Mouse (Mus musculus): ENCODE data around the gene Mavs. TPM values are rescaled to one million over a fixed set of nuclear protein-coding genes. Genes with fewer than 3 reads are reported as not detected.

Gene Mavs
- polyA plus RNA-seq (2012; rRNA removed), result 22.2 and 25.7 TPM in 2 replicates

GRCm38 (mm10) chr2:131233307-131234126 is at the start of gene Mavs:
Gene Mavs, plus strand, starts transcription at chr2:131234063.

GRCm38 (mm10) chr2:131186771-131187601 is 46.9 kb upstream of the Mavs start, which contains the start of the genes Cdc25b and Spef1:
Gene Cdc25b, plus strand, starts transcription at chr2:131186949.
Gene Spef1, minus strand, starts transcription at chr2:131187282.

GRCm38 (mm10) chr2:131206778-131207177 is 27.1 kb upstream of the Mavs start, which contains the start of gene Ap5s1:
Gene Ap5s1, plus strand, starts transcription at chr2:131207078.

GRCm38 (mm10) chr2:131262213-131262672 is 28.4 kb downstream of the Mavs start, which contains the start of gene Pank2:
Gene Pank2, plus strand, starts transcription at chr2:131262495.

Other genes starting within 250 kb of the Mavs start
- 0.22 and 0.55 TPM in 2 replicates for gene Gfra4, start 191.0 kb upstream of the Mavs start, polyA plus RNA-seq (2012; rRNA removed)
- gene Adam33, start 170.2 kb upstream of the Mavs start, polyA plus RNA-seq (2012; rRNA removed), result 0.37 and 0.72 TPM in 2 replicates
- gene Siglec1, start 147.3 kb upstream of the Mavs start, polyA plus RNA-seq (2012; rRNA removed), result 0.74 and 1.1 TPM in 2 replicates
- 2.1 and 2.3 TPM in 2 replicates for gene Hspa12b, start 106.8 kb upstream of the Mavs start, polyA plus RNA-seq (2012; rRNA removed)
- gene Gm11037, start 100.6 kb upstream of the Mavs start, polyA plus RNA-seq (2012; rRNA removed), result not detected in 2 replicates
- 88.6 and 97.1 TPM in 2 replicates for gene 1700037H04Rik, start 74.0 kb upstream of the Mavs start, polyA plus RNA-seq (2012; rRNA removed)
- 11.9 and 12.4 TPM in 2 replicates for gene Cenpb, start 54.0 kb upstream of the Mavs start, polyA plus RNA-seq (2012; rRNA removed)
- gene Cdc25b, start 47.1 kb upstream of the Mavs start, polyA plus RNA-seq (2012; rRNA removed), result 138 and 163 TPM in 2 replicates
- gene Spef1, start 46.8 kb upstream of the Mavs start, polyA plus RNA-seq (2012; rRNA removed), result 1.7 and 2.5 TPM in 2 replicates
- 13.9 and 20.2 TPM in 2 replicates for gene Ap5s1, start 27.0 kb upstream of the Mavs start, polyA plus RNA-seq (2012; rRNA removed)
- gene Pank2, start 28.4 kb downstream of the Mavs start, polyA plus RNA-seq (2012; rRNA removed), result 15.1 and 17.9 TPM in 2 replicates
- gene Rnf24, start 118.8 kb downstream of the Mavs start, polyA plus RNA-seq (2012; rRNA removed), result 0.50 and 0.60 TPM in 2 replicates

All from liver, embryonic 14 days (tissue).